Mouse (Mus musculus) layer of hippocampus, adult 9-11 months (tissue): ENCODE data around the gene Zfp503.

Experiments
- DNase-seq: peaks from one replicate; pipeline ENCODE4 v3.0.0; 2022

Gene Zfp503

GRCm38 (mm10) chr14:21962381-21963050, 26.9 kb downstream of the Zfp503 start:
- peak; percentile 64 for DNase-seq

DNA sequence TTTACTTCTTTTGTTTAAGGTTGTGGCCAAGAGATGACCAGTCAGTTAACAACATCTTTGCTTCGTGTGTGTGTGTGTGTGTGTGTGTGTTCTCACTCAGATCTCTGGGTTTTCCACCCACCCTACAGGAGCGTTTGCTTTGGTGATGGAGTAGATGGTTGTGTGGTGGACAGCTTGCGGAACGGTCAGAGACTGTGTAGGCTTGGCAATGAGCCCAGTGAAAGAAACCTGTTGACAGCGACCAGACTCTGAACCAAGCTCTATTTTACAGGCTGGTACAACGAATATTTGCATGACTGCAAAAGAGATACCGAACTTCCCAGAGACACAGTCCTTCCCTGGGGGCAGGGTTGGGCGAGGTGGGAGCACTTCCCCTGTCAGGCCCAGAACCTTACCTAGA, 30.2 kb downstream of the Zfp503 start:
- no peak for DNase-seq

DNA sequence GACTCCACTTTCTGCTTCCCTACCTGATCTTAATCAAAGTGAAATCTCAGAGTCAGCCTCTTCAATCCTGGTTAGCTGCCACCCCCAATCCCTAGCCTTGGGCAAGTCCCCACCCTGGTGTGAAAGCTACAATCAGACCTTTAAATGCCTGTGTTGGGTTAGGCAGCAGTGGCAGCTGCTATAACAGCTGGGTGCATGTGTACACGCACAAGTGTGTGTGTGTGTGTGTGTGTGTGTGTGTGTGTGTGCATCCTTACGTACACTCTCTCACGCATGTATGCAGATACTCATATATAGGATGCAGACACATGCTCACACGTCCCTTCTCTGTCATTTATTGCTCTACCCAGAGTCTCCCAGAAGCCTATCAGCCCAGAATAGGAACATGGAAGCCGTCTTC, 30.8 kb downstream of the Zfp503 start:
- no peak for DNase-seq

DNA sequence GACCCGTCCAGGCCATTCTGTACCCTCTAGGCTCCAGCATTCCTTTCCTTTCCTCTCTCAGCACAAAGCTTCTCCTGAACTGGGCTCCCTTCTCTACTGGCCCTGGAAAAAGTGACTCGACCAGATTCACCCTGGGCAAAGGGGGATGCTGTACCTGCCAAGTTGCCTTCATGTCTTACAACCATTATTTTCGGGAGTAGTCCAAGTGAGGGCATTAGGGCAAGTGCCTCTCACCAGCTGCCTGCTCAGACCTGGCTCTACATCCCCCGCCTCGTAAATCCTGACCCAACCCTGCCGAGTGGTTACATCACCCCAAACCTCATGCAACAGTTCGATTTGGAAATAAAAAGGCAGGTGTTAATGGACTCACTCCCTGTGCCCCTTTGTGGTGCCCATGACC, 36.9 kb downstream of the Zfp503 start:
- no peak for DNase-seq

GRCm38 (mm10) chr14:21951896-21952523, 37.4 kb downstream of the Zfp503 start:
- DNase-seq, result no peak

GRCm38 (mm10) chr14:21944946-21945345, 44.5 kb downstream of the Zfp503 start:
- no peak for DNase-seq

GRCm38 (mm10) chr14:21941581-21941980, 47.8 kb downstream of the Zfp503 start:
- no peak for DNase-seq

DNA sequence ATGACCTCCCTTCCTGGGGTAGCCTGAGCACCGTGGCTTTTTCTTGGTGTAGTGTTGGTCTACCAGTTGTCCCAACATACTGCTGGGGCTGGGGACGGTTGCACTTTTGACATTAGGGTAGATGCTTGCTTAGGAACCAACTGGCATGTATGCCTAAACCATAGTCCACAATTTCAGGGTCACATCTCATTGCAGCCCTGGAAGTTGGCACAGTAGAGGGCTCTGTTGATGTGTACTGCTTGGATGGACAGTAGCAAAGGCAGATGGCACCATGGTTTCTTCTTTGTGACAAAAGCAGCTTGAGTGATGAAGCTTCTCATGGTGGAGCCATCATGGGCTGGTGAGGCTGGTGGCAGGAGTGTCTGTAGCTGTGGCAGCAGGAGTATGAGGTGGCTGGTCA, 52.3 kb downstream of the Zfp503 start:
- no peak for DNase-seq

DNA sequence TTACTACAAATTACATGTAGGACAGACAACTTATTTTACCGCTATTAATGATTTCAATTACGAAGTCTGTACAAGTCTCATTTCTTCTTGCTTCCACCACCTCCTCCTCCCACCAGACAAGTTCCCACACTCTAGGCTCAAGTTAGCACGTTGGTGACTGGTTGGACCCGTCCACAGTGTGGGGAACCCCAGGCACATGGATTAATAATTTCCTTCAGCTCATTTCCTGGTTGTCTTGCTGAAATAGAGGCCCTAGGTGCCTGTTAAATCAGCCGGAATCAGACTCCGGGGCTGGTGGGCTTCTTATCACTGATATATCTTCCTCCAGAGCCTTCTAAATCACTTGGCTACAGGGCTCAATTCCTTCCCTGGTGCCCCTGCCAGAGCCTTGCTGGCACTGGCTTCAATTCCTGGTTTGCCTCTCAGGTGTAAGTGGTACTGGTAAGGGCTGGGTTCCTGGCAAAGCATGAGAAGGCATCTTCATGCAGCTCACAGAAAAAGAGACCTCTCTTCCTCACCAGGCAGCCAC, 53.2 kb downstream of the Zfp503 start:
- DNase-seq, result no peak
